Comparison of ENCODE assay signal across 10 mouse cellular contexts in the genomic region with DNA sequence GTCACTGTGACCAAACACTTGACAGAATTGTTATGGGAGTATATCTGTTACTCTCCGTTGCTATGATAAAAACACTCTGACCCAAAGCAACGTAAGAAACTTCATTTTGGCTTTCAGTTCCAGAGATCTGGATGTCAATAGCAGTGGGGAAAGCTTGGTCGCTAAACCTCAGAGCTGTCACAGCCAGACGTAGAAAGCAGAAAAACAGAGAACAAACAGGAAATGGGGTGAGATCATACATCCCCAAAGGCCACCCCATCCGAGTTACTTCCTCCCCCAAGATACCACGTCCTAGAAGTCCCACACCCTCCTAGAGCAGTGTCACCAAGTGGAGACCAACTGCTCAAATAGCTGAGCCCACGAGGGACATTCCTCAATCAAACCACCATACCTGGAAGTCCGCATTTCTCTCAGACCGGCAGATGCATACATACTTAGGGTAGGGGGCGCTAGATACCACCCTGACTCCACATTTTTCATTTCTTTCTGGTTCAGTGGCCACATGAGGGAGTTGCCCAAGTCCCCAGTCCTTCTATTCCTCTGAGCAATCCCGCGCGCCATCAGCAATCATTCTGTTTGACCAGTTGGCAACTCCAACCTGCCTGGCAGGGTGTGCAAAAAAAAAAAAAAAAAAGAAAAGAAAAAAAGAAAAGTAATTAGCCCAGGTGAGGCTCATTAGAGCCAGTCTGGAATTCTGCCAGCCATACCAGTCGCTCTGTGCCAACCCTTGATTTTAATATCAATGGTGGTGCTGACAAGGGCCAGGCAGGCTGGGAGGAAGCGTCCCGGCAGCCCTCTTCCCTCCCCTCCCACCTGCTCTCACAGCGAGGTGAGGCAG.
DNase-seq lines count a peak whose midpoint lies in the region; ATAC-seq and TF ChIP-seq lines count a peak whose summit lies in the region.
"Had no signal": no experiment of that assay in that cellular context is flagged by ENCODE, and none has a peak within 500 bp of the region (broad histone marks: within the 10 kb centered on the region; RNA-seq: fewer than 3 reads in every experiment).

No protein-coding gene starts in this region.

- DNase-seq in layer of hippocampus, adult 2 months (ENCODE audit: low spot score in 2 of 2), result no peak
- no peak for DNase-seq in layer of hippocampus, adult 8-10 months (ENCODE audit: low spot score in 2 of 2)
- peak; percentile 52 for DNase-seq in CD4-positive, CD25-positive, alpha-beta regulatory T cell, adult 2 months (ENCODE audit: low read depth, low spot score)
- DNase-seq in right cerebral cortex, postnatal 36 days (ENCODE audit: low spot score in 2 of 2), result no peak
- no peak for DNase-seq in cerebellum, adult 9-10 months
- DNase-seq in heart, postnatal 36 days, result no peak
- DNase-seq: heart, postnatal 14 days had no signal

- peak; percentile 50; the same call in 1 of the 2 replicates for ATAC-seq in forebrain, embryonic 13.5 days

- no peak overlapping the region for H3K4me2 ChIP-seq in forebrain, embryonic 13.5 days

- no peak overlapping the region for H3K4me3 ChIP-seq in layer of hippocampus, adult 2 months
- H3K4me3 ChIP-seq in ES-Bruce4 (ENCODE audit: low read depth, low read length), result no peak overlapping the region
- no peak overlapping the region for H3K4me3 ChIP-seq in forebrain, embryonic 13.5 days
- H3K4me3 ChIP-seq: myocyte had no signal

- TF ChIP-seq POLR2A in ES-Bruce4 (IDR thresholded peaks at IDR 0.05; ENCODE audit: insufficient read depth, low read length), result no peak

- TF ChIP-seq CTCF in layer of hippocampus, adult 2 months (conservative IDR thresholded peaks at IDR 0.05), result peak; percentile 52
- peak; percentile 51 for TF ChIP-seq CTCF in ES-Bruce4 (IDR thresholded peaks at IDR 0.05; ENCODE audit: low read depth, low read length)

- TF ChIP-seq EP300 in ES-Bruce4 (IDR thresholded peaks at IDR 0.05; ENCODE audit: insufficient read depth, low read depth, low read length), result no peak

- 29% methylated on average over 17 of the region's 17 CpGs for WGBS in forebrain, embryonic 13.5 days

- no peak overlapping the region for H3K9ac ChIP-seq in ES-Bruce4 (ENCODE audit: low read depth, poor library complexity, severe bottlenecking)
- H3K9ac ChIP-seq in forebrain, embryonic 13.5 days, result no peak overlapping the region

- H3K27me3 ChIP-seq in ES-Bruce4 (ENCODE audit: control insufficient read depth, insufficient read depth, low read length, poor library complexity, severe bottlenecking), result no peaks in the 10 kb centered on the region
- H3K27me3 ChIP-seq in forebrain, embryonic 13.5 days, result peaks cover 4% of the 10 kb centered on the region; the same call in 1 of the 2 replicates

- H3K27ac ChIP-seq in layer of hippocampus, adult 2 months, result no peak overlapping the region
- no peak overlapping the region for H3K27ac ChIP-seq in ES-Bruce4 (ENCODE audit: insufficient read depth, low read length)
- no peak overlapping the region for H3K27ac ChIP-seq in forebrain, embryonic 13.5 days

- no peaks in the 10 kb centered on the region for H3K9me3 ChIP-seq in ES-Bruce4 (replicated peaks; ENCODE audit: control insufficient read depth, insufficient read depth, low read length, poor library complexity, severe bottlenecking)
- no peaks in the 10 kb centered on the region for H3K9me3 ChIP-seq in forebrain, embryonic 13.5 days (replicated peaks)

- no peaks in the 10 kb centered on the region for H3K36me3 ChIP-seq in ES-Bruce4 (ENCODE audit: control insufficient read depth, insufficient read depth, low read length, poor library complexity, severe bottlenecking)
- H3K36me3 ChIP-seq in forebrain, embryonic 13.5 days (ENCODE audit: poor library complexity, severe bottlenecking), result no peaks in the 10 kb centered on the region

- intact Hi-C loops in heart, postnatal 36 days (cut with DNase I), result no loop called here

- no peaks in the 10 kb centered on the region for H3K4me1 ChIP-seq in ES-Bruce4 (ENCODE audit: control insufficient read depth, insufficient read depth, low read length)
- peaks cover 49% of the 10 kb centered on the region for H3K4me1 ChIP-seq in forebrain, embryonic 13.5 days
